In genomic region chr13:20045836-20046235, GRCm38 (mm10) we compare ENCODE assay signal across 30 mouse cellular contexts. TPM values are rescaled to one million over a fixed set of nuclear protein-coding genes. Genes with fewer than 3 reads are reported as not detected.
DNase-seq lines count a peak whose midpoint lies in the region; ATAC-seq and TF ChIP-seq lines count a peak whose summit lies in the region.
"Had no signal": no experiment of that assay in that cellular context is flagged by ENCODE, and none has a peak within 500 bp of the region (broad histone marks: within the 10 kb centered on the region; RNA-seq: fewer than 3 reads in every experiment).

No protein-coding gene starts in this region.

- no peaks in the 10 kb centered on the region for H3K27me3 ChIP-seq in lung, embryonic 14.5 days (ENCODE audit: insufficient read depth, low read length)
- no peaks in the 10 kb centered on the region for H3K27me3 ChIP-seq in liver, postnatal 0 days (ENCODE audit: insufficient read depth, low read length)
- H3K27me3 ChIP-seq: heart, embryonic 12.5 days; hindbrain, embryonic 13.5 days; limb, embryonic 15.5 days; liver, embryonic 13.5 days; midbrain, embryonic 15.5 days had no signal

- TF ChIP-seq POLR2A in lung, adult 2 months (IDR thresholded peaks at IDR 0.05; ENCODE audit: borderline replicate concordance, extremely low read depth, low read depth, low read length), result no peak

- 34% methylated on average over 5 of the region's 5 CpGs for WGBS in lung, embryonic 14.5 days
- WGBS in lung, adult 2 months, result 37% methylated on average over 5 of the region's 5 CpGs
- WGBS in liver, postnatal 0 days (ENCODE audit: insufficient replicate concordance), result 65% methylated on average over 5 of the region's 5 CpGs

- peak; percentile 97 for DNase-seq in lung, embryonic 14.5 days
- no peak for DNase-seq in lung, adult 2 months
- DNase-seq in gonadal fat pad, adult 2 months (ENCODE audit: low read depth), result peak; percentile 41
- peak; percentile 34 for DNase-seq in lung, postnatal 25 days (ENCODE audit: low spot score)
- DNase-seq in urinary bladder, postnatal 25 days (ENCODE audit: low spot score), result no peak
- DNase-seq in adrenal gland, postnatal 25 days, result no peak
- DNase-seq in liver, postnatal 0 days, result no peak
- DNase-seq: adrenal gland, postnatal 36 days; cerebellum, adult 2 months; cerebellum, postnatal 14 days; gastrocnemius, postnatal 14 days; heart, adult 18-20 months; heart, postnatal 4 days; kidney, adult 11 months; kidney, postnatal 36 days; liver, embryonic 13.5 days; right cerebral cortex, adult 18-20 months; spleen, adult 18-20 months; thymus, adult 2 months; thymus, postnatal 4 days had no signal

- no peak for TF ChIP-seq CTCF in lung, embryonic 14.5 days (IDR thresholded peaks at IDR 0.05; ENCODE audit: low read depth)
- no peak for TF ChIP-seq CTCF in lung, adult 2 months (IDR thresholded peaks at IDR 0.05; ENCODE audit: insufficient read depth, low read length)
- TF ChIP-seq CTCF in liver, postnatal 0 days (IDR thresholded peaks at IDR 0.05; ENCODE audit: low read depth), result no peak

- no peak overlapping the region for H3K9ac ChIP-seq in lung, embryonic 14.5 days
- H3K9ac ChIP-seq in liver, postnatal 0 days (replicated peaks), result no peak overlapping the region
- H3K9ac ChIP-seq: heart, embryonic 12.5 days; hindbrain, embryonic 13.5 days; kidney, embryonic 15.5 days; limb, embryonic 15.5 days; liver, embryonic 13.5 days; midbrain, embryonic 15.5 days had no signal

- no peak overlapping the region; the same call in 1 of the 2 replicates for H3K4me2 ChIP-seq in lung, embryonic 14.5 days
- H3K4me2 ChIP-seq in liver, postnatal 0 days (ENCODE audit: low read depth, low read length), result no peak overlapping the region
- H3K4me2 ChIP-seq: heart, embryonic 12.5 days; hindbrain, embryonic 13.5 days; kidney, embryonic 15.5 days; limb, embryonic 15.5 days; liver, embryonic 13.5 days; midbrain, embryonic 15.5 days had no signal

- no peak overlapping the region for H3K4me3 ChIP-seq in lung, embryonic 14.5 days (ENCODE audit: low read depth, low read length)
- H3K4me3 ChIP-seq in lung, adult 2 months (replicated peaks; ENCODE audit: extremely low read depth, low read depth, low read length), result no peak overlapping the region
- no peak overlapping the region for H3K4me3 ChIP-seq in liver, postnatal 0 days (ENCODE audit: low read depth, low read length)
- H3K4me3 ChIP-seq: heart, embryonic 12.5 days; hindbrain, embryonic 13.5 days; kidney, embryonic 15.5 days; layer of hippocampus, adult 2 months; left cerebral cortex, adult 2 months; limb, embryonic 15.5 days; liver, embryonic 13.5 days; midbrain, embryonic 10.5 days; midbrain, embryonic 15.5 days had no signal

- peaks cover 14% of the 10 kb centered on the region; the same call in 1 of the 2 replicates for H3K4me1 ChIP-seq in lung, embryonic 14.5 days (ENCODE audit: insufficient read depth)
- H3K4me1 ChIP-seq in lung, adult 2 months (ENCODE audit: control insufficient read depth, insufficient read depth, low read length), result no peaks in the 10 kb centered on the region
- H3K4me1 ChIP-seq in liver, postnatal 0 days (ENCODE audit: insufficient read depth), result peaks cover 4% of the 10 kb centered on the region; the same call in 1 of the 2 replicates
- H3K4me1 ChIP-seq: heart, embryonic 12.5 days; kidney, embryonic 15.5 days; limb, embryonic 15.5 days; liver, embryonic 13.5 days had no signal

- no peak for TF ChIP-seq EP300 in liver, postnatal 0 days (IDR thresholded peaks at IDR 0.05; ENCODE audit: low read depth)

- H3K9me3 ChIP-seq in lung, embryonic 14.5 days (ENCODE audit: low read depth, low read length), result no peaks in the 10 kb centered on the region
- H3K9me3 ChIP-seq in liver, postnatal 0 days (ENCODE audit: low read length), result no peaks in the 10 kb centered on the region
- H3K9me3 ChIP-seq: heart, embryonic 12.5 days; hindbrain, embryonic 13.5 days; kidney, embryonic 15.5 days; limb, embryonic 15.5 days; liver, embryonic 13.5 days; midbrain, embryonic 10.5 days; midbrain, embryonic 15.5 days had no signal

- H3K27ac ChIP-seq in lung, embryonic 14.5 days (ENCODE audit: low read depth), result peak overlapping the region; percentile 90
- no peak overlapping the region for H3K27ac ChIP-seq in liver, postnatal 0 days (ENCODE audit: low read depth)
- H3K27ac ChIP-seq: hindbrain, embryonic 13.5 days; kidney, embryonic 15.5 days; layer of hippocampus, adult 2 months; left cerebral cortex, adult 2 months; limb, embryonic 15.5 days; liver, embryonic 13.5 days; midbrain, embryonic 10.5 days; midbrain, embryonic 15.5 days had no signal

- peak; percentile 92 for ATAC-seq in lung, embryonic 14.5 days (ENCODE audit: insufficient read depth)
- no peak for ATAC-seq in liver, postnatal 0 days
- ATAC-seq: CD4-positive, CD25-positive, alpha-beta regulatory T cell, adult 4 months; forebrain, embryonic 14.5 days; midbrain, embryonic 15.5 days had no signal

- no peaks in the 10 kb centered on the region for H3K36me3 ChIP-seq in lung, embryonic 14.5 days (ENCODE audit: insufficient read depth)
- H3K36me3 ChIP-seq in liver, postnatal 0 days (replicated peaks; ENCODE audit: insufficient read depth, low read length), result no peaks in the 10 kb centered on the region
- H3K36me3 ChIP-seq: heart, embryonic 12.5 days; hindbrain, embryonic 13.5 days; kidney, embryonic 15.5 days; limb, embryonic 15.5 days; liver, embryonic 13.5 days; midbrain, embryonic 10.5 days; midbrain, embryonic 15.5 days had no signal

RNA-seq across cellular contexts. Expression of gene Elmo1, which starts 44.6 kb away (rescaled TPM):
- 37.8 and 38.5 TPM in 2 replicates for polyA plus RNA-seq in lung, embryonic 14.5 days (2014; fragmentation: Nextera tagmentation; extraction: Ambion mirVana)
- polyA plus RNA-seq in lung, adult 2 months (2012; rRNA removed), result 24.2 and 28.3 TPM in 2 replicates
- polyA plus RNA-seq in gonadal fat pad, adult 2 months (2012; rRNA removed), result 12.0 and 13.7 TPM in 2 replicates
- total RNA-seq in adrenal gland, postnatal 25 days (2021), result 18.8 and 22.2 TPM in 2 replicates
- 2.7 and 3.1 TPM in 2 replicates for polyA plus RNA-seq in liver, postnatal 0 days (2015; fragmentation: Nextera tagmentation; extraction: Ambion mirVana)

Comparison
In these comparisons a context has a peak if more than half of its experiments do, and no peak if none do; other contexts are left out.
1. DNase-seq: peak in lung, embryonic 14.5 days (single experiment), gonadal fat pad, adult 2 months (single experiment) and lung, postnatal 25 days (single experiment); none in lung, adult 2 months (single experiment), urinary bladder, postnatal 25 days (single experiment), adrenal gland, postnatal 25 days (single experiment) and liver, postnatal 0 days (single experiment).